Mouse (Mus musculus) erythroblast, embryonic 14.5 days (primary cell): ENCODE data around the gene 4933427D14Rik.

Experiments
- GATA1 ChIP-seq: IDR thresholded peaks from 2 replicates; pipeline ENCODE4 v1.6.1; 2012; ENCODE audit warnings: low read length, inconsistent platforms, mixed read lengths
- TAL1 ChIP-seq: IDR thresholded peaks from 3 replicates; pipeline ENCODE4 v1.6.1; 2012; ENCODE audit warnings: low read length, inconsistent platforms, mixed read lengths

- TF ChIP-seq GATA1 (no peak), TAL1 (no peak)
Measured at GRCm38 (mm10) chr11:72120354-72120753, 86.9 kb downstream of the 4933427D14Rik start.
